In the genomic region with DNA sequence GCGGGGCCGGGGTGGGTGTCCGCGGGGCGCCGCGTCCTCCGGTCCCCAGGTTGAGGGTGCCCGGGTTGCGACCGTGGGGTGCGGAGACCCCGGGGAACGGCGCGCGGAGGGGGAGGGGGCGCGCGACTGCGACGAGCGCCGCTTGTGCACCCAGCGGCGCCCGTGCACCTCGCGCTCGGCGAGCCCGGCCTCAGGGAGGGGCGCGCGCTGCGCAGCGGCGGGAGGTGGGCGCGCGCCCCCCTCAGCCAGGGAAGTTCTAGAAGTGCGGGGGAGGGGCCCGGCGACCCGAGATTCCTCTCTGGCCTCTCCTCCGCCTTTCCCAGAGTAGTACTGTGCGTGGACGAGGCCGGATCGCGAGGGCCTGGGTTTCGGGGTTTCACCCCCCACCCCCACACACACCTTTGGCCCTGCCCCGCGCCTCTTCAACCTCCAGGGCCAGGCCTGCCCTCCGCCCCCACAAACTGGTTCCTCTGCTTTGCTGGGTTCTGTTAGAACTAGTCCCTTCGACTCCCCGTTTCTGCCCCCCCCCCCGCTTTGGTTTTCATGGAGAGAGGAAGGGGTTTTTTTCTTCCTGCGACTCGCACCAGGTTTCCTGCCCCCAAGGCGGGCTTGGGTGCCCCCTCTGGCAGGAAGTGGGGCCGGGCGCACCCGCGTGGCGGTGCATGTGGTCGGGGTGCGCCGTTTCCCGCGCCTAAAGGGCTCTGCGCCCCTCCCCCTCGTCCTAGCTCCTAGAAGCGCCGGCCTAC, we compare ENCODE assay signal across 8 mouse cellular contexts. TPM values are rescaled to one million over a fixed set of nuclear protein-coding genes. Genes with fewer than 3 reads are reported as not detected.
DNase-seq lines count a peak whose midpoint lies in the region; ATAC-seq and TF ChIP-seq lines count a peak whose summit lies in the region.

No protein-coding gene starts in this region.

- under 1% methylated on average over 56 of the region's 75 CpGs for WGBS in embryonic facial prominence, embryonic 12.5 days
- WGBS in lung, postnatal 0 days, result 2% methylated on average over 47 of the region's 75 CpGs

- no peaks in the 10 kb centered on the region for H3K27me3 ChIP-seq in E14TG2a.4 (ENCODE audit: insufficient read depth, low read length)
- H3K27me3 ChIP-seq in embryonic facial prominence, embryonic 12.5 days, result no peaks in the 10 kb centered on the region
- no peaks in the 10 kb centered on the region for H3K27me3 ChIP-seq in lung, postnatal 0 days (replicated peaks; ENCODE audit: insufficient read depth, low read length)

- peak overlapping the region; percentile 98 for H3K27ac ChIP-seq in embryonic facial prominence, embryonic 12.5 days
- peak overlapping the region; percentile 92 for H3K27ac ChIP-seq in lung, postnatal 0 days (ENCODE audit: low read length)

- peaks cover 38% of the 10 kb centered on the region for H3K36me3 ChIP-seq in E14TG2a.4 (ENCODE audit: insufficient read depth, low read length)
- peaks cover 12% of the 10 kb centered on the region; the same call in 1 of the 2 replicates for H3K36me3 ChIP-seq in embryonic facial prominence, embryonic 12.5 days
- H3K36me3 ChIP-seq in lung, postnatal 0 days (ENCODE audit: insufficient read depth, low read length), result no peaks in the 10 kb centered on the region

- H3K4me1 ChIP-seq in E14TG2a.4 (replicated peaks; ENCODE audit: low read depth, low read length), result peaks cover 70% of the 10 kb centered on the region
- peaks cover 41% of the 10 kb centered on the region for H3K4me1 ChIP-seq in embryonic facial prominence, embryonic 12.5 days
- peaks cover 6% of the 10 kb centered on the region; the same call in 1 of the 2 replicates for H3K4me1 ChIP-seq in lung, postnatal 0 days (ENCODE audit: insufficient read depth, low read depth, low read length)

- peak overlapping the region; percentile 81 for H3K4me2 ChIP-seq in embryonic facial prominence, embryonic 12.5 days (replicated peaks)
- H3K4me2 ChIP-seq in lung, postnatal 0 days (replicated peaks; ENCODE audit: low read depth, low read length), result peak overlapping the region; percentile 98

- ATAC-seq in embryonic facial prominence, embryonic 12.5 days (ENCODE audit: insufficient number of reproducible peaks, insufficient read depth, low FRiP score, low TSS enrichment), result no peak
- peak; percentile 28 for ATAC-seq in inflammation-experienced regulatory T-cells, adult 6 months
- ATAC-seq in lung, postnatal 0 days, result peak; percentile 12

- TF ChIP-seq EP300 in lung, postnatal 0 days (IDR thresholded peaks at IDR 0.05), result no peak

- intact Hi-C loops in gastrocnemius, postnatal 36 days (cut with DNase I), result no loop called here

- peak overlapping the region; percentile 95 for H3K4me3 ChIP-seq in E14TG2a.4 (replicated peaks; ENCODE audit: low read length)
- peak overlapping the region; percentile 88 for H3K4me3 ChIP-seq in embryonic facial prominence, embryonic 12.5 days
- peak overlapping the region; percentile 76 for H3K4me3 ChIP-seq in lung, postnatal 0 days (ENCODE audit: low read depth, low read length)

- peak overlapping the region; percentile 93 for H3K9ac ChIP-seq in embryonic facial prominence, embryonic 12.5 days
- peak overlapping the region; percentile 78 for H3K9ac ChIP-seq in lung, postnatal 0 days (replicated peaks; ENCODE audit: low read depth)

- no peaks in the 10 kb centered on the region for H3K9me3 ChIP-seq in E14TG2a.4 (ENCODE audit: low read length)
- no peaks in the 10 kb centered on the region for H3K9me3 ChIP-seq in embryonic facial prominence, embryonic 12.5 days
- no peaks in the 10 kb centered on the region for H3K9me3 ChIP-seq in lung, postnatal 0 days (ENCODE audit: low read length)

- DNase-seq in gastrocnemius, postnatal 25 days, result peak; percentile 34
- DNase-seq in gastrocnemius, postnatal 36 days, result no peak
- peak; percentile 68 for DNase-seq in lung, postnatal 0 days (ENCODE audit: low spot score)
- DNase-seq in retina, postnatal 1 day, result peak; percentile 84
- DNase-seq in ovary, postnatal 14 days (ENCODE audit: low spot score), result no peak

- TF ChIP-seq CTCF in E14TG2a.4 (conservative IDR thresholded peaks at IDR 0.05; ENCODE audit: low read length), result no peak
- TF ChIP-seq CTCF in lung, postnatal 0 days (IDR thresholded peaks at IDR 0.05), result peak; percentile 26; the same call in 1 of the 2 replicates

RNA-seq across cellular contexts. Expression of a gene that starts 1.1 kb away (rescaled TPM):
- 10 to 100 TPM; 24.6 to 24.7 TPM for total RNA-seq in gastrocnemius, postnatal 25 days (2021)
- total RNA-seq in gastrocnemius, postnatal 36 days (2021), result 10 to 100 TPM; 24.0 to 25.2 TPM
- polyA plus RNA-seq in embryonic facial prominence, embryonic 12.5 days (2016; fragmentation: Nextera tagmentation; extraction: Ambion mirVana), result 236 and 247 TPM in 2 replicates
- 10 to 100 TPM; 37.3 to 69.6 (median 41.9) TPM for polyA plus RNA-seq in inflammation-experienced regulatory T-cells, adult 6 months (2017; shearing (Covaris generic))
- 41.2 and 50.6 TPM in 2 replicates for polyA plus RNA-seq in lung, postnatal 0 days (2015; fragmentation: Nextera tagmentation; extraction: Ambion mirVana)

RNA-seq across cellular contexts. Expression of a gene that starts 8.2 kb away (rescaled TPM):
- 1 to 10 TPM; 2.5 to 2.9 TPM for total RNA-seq in gastrocnemius, postnatal 25 days (2021)
- total RNA-seq in gastrocnemius, postnatal 36 days (2021), result 1 to 10 TPM; 2.7 to 2.8 TPM
- polyA plus RNA-seq in embryonic facial prominence, embryonic 12.5 days (2016; fragmentation: Nextera tagmentation; extraction: Ambion mirVana), result 18.2 and 20.3 TPM in 2 replicates
- 100 to 1,000 TPM in 2 of 3 experiments, 10 to 100 TPM in 1; 97.7 to 129 (median 111) TPM for polyA plus RNA-seq in inflammation-experienced regulatory T-cells, adult 6 months (2017; shearing (Covaris generic))
- polyA plus RNA-seq in lung, postnatal 0 days (2015; fragmentation: Nextera tagmentation; extraction: Ambion mirVana), result 30.8 and 38.6 TPM in 2 replicates

RNA-seq across cellular contexts. Expression of a gene that starts 36.2 kb away (rescaled TPM):
- under 1 TPM; 0.08 to 0.24 TPM for total RNA-seq in gastrocnemius, postnatal 25 days (2021)
- total RNA-seq in gastrocnemius, postnatal 36 days (2021), result under 1 TPM in 1 of 2 experiments, not detected in 1; 0.05 TPM
- 0.68 and 0.73 TPM in 2 replicates for polyA plus RNA-seq in embryonic facial prominence, embryonic 12.5 days (2016; fragmentation: Nextera tagmentation; extraction: Ambion mirVana)
- under 1 TPM in 1 of 3 experiments, not detected in 2; 0.09 TPM for polyA plus RNA-seq in inflammation-experienced regulatory T-cells, adult 6 months (2017; shearing (Covaris generic))
- not detected in 2 replicates for polyA plus RNA-seq in lung, postnatal 0 days (2015; fragmentation: Nextera tagmentation; extraction: Ambion mirVana)

Comparison
In these comparisons a context has a peak if more than half of its experiments do, and no peak if none do; other contexts are left out.
1. DNase-seq: peak in gastrocnemius, postnatal 25 days (single experiment), lung, postnatal 0 days (single experiment) and retina, postnatal 1 day (single experiment); none in gastrocnemius, postnatal 36 days (0 of 2) and ovary, postnatal 14 days (single experiment).
2. Peak in every context shown above with its lines, with median percentiles within 50 percentile points of each other: H3K4me3 ChIP-seq.